Mouse (Mus musculus): ENCODE results near the gene Hspa1b. TPM values are rescaled to one million over a fixed set of nuclear protein-coding genes. Genes with fewer than 3 reads are reported as not detected.
"Not testable (repeated sequence)": the region's sequence is repeated elsewhere in the genome, so short reads cannot be mapped to it uniquely, and the experiment has no call there.

Gene Hspa1b
- total and polyA plus RNA-seq, 3 experiments = 2.9 to 11.2 (median 6.3) TPM

GRCm38 (mm10) chr17:34965627-34966026, 6.6 kb upstream of the Hspa1b start:
- Histone ChIP-seq H3K4me1 (ENCODE audit: control insufficient read depth, insufficient read depth, low read length) (peaks cover 4% of the 10 kb centered on the region), H3K27ac (peak overlapping the region; percentile 54), H3K79me2 (replicated peaks; ENCODE audit: control insufficient read depth, insufficient read depth, low read length) (no peaks in the 10 kb centered on the region), H3K4me3 (no peak overlapping the region), H3K9ac (ENCODE audit: low read depth, low read length) (no peak overlapping the region), H3K36me3 (ENCODE audit: control insufficient read depth, insufficient read depth, low read length) (no peaks in the 10 kb centered on the region), H3K27me3 (ENCODE audit: control insufficient read depth, insufficient read depth, low read length) (no peaks in the 10 kb centered on the region)
- intact Hi-C loops (cut with DNase I) = no loop called here
- DNase-seq = no peak
- TF ChIP-seq EP300 (IDR thresholded peaks at IDR 0.05; ENCODE audit: insufficient read depth, low read depth, low read length) (no peak), CTCF (IDR thresholded peaks at IDR 0.05) (no peak), POLR2A (IDR thresholded peaks at IDR 0.05; ENCODE audit: insufficient read depth, low read depth, low read length) (no peak)
- WGBS = 41% methylated on average over 5 of the region's 5 CpGs

DNA sequence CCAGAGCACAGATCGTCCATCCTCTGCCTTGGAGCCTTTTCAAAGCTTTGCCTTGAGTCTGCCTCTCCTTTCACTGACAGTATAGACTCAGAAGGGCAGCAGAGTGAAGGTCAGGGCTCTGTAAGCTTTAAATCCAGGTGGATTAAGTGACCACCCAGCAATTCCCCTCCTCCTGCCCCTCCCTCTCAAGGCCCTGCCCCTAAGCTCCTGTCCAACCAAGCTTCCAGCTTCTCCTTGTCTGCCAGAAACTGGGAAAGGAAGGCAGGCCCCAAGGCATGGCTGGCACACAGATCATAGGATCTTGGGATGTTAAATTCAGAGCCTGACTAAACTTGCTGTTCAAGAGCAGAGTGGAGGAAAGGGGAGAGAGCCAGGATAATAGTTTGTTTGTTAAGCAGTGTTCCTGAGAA, 5.6 kb upstream of the Hspa1b start:
- H3K4me1 ChIP-seq (ENCODE audit: control insufficient read depth, insufficient read depth, low read length) = peaks cover 5% of the 10 kb centered on the region
- H3K27me3 ChIP-seq (ENCODE audit: control insufficient read depth, insufficient read depth, low read length) = no peaks in the 10 kb centered on the region
- TF ChIP-seq EP300 (IDR thresholded peaks at IDR 0.05; ENCODE audit: insufficient read depth, low read depth, low read length) = no peak
- no peak for TF ChIP-seq CTCF (IDR thresholded peaks at IDR 0.05)
- no peak for TF ChIP-seq POLR2A (IDR thresholded peaks at IDR 0.05; ENCODE audit: insufficient read depth, low read depth, low read length)
- H3K4me3 ChIP-seq = no peak overlapping the region
- no peaks in the 10 kb centered on the region for H3K79me2 ChIP-seq (replicated peaks; ENCODE audit: control insufficient read depth, insufficient read depth, low read length)
- DNase-seq = no peak
- H3K9ac ChIP-seq (ENCODE audit: low read depth, low read length) = no peak overlapping the region
- H3K27ac ChIP-seq = no peak overlapping the region; the same call in 1 of the 2 replicates
- H3K36me3 ChIP-seq (ENCODE audit: control insufficient read depth, insufficient read depth, low read length) = no peaks in the 10 kb centered on the region; the same call in 1 of the 2 replicates
- 57% methylated on average over 1 of the region's 1 CpGs for WGBS
- intact Hi-C loops (cut with DNase I) = no loop called here

GRCm38 (mm10) chr17:34962841-34963240, 3.8 kb upstream of the Hspa1b start:
- no peak overlapping the region for H3K4me3 ChIP-seq
- no peak overlapping the region for H3K9ac ChIP-seq (ENCODE audit: low read depth, low read length)
- 75% methylated on average over 1 of the region's 1 CpGs for WGBS
- intact Hi-C loops (cut with DNase I) = no loop called here
- no peaks in the 10 kb centered on the region for H3K27me3 ChIP-seq (ENCODE audit: control insufficient read depth, insufficient read depth, low read length)
- no peak overlapping the region; the same call in 1 of the 2 replicates for H3K27ac ChIP-seq
- H3K4me1 ChIP-seq (ENCODE audit: control insufficient read depth, insufficient read depth, low read length) = peaks cover 5% of the 10 kb centered on the region
- H3K79me2 ChIP-seq (replicated peaks; ENCODE audit: control insufficient read depth, insufficient read depth, low read length) = no peaks in the 10 kb centered on the region
- no peak for DNase-seq
- H3K36me3 ChIP-seq (ENCODE audit: control insufficient read depth, insufficient read depth, low read length) = no peaks in the 10 kb centered on the region; the same call in 1 of the 2 replicates
- TF ChIP-seq POLR2A (IDR thresholded peaks at IDR 0.05; ENCODE audit: insufficient read depth, low read depth, low read length) = no peak
- TF ChIP-seq EP300 (IDR thresholded peaks at IDR 0.05; ENCODE audit: insufficient read depth, low read depth, low read length) = no peak
- no peak for TF ChIP-seq CTCF (IDR thresholded peaks at IDR 0.05)

GRCm38 (mm10) chr17:34962125-34962524, 3.1 kb upstream of the Hspa1b start:
- peaks cover 5% of the 10 kb centered on the region for H3K4me1 ChIP-seq (ENCODE audit: control insufficient read depth, insufficient read depth, low read length)
- TF ChIP-seq EP300 (IDR thresholded peaks at IDR 0.05; ENCODE audit: insufficient read depth, low read depth, low read length) = no peak
- no peak for TF ChIP-seq CTCF (IDR thresholded peaks at IDR 0.05)
- no peak for TF ChIP-seq POLR2A (IDR thresholded peaks at IDR 0.05; ENCODE audit: insufficient read depth, low read depth, low read length)
- peak overlapping the region; percentile 45 for H3K27ac ChIP-seq
- no peaks in the 10 kb centered on the region; the same call in 1 of the 2 replicates for H3K36me3 ChIP-seq (ENCODE audit: control insufficient read depth, insufficient read depth, low read length)
- no peaks in the 10 kb centered on the region for H3K79me2 ChIP-seq (replicated peaks; ENCODE audit: control insufficient read depth, insufficient read depth, low read length)
- H3K27me3 ChIP-seq (ENCODE audit: control insufficient read depth, insufficient read depth, low read length) = no peaks in the 10 kb centered on the region
- peak in 1 of 2 experiments; percentile 25 for DNase-seq
- H3K4me3 ChIP-seq = no peak overlapping the region
- intact Hi-C loops (cut with DNase I) = no loop called here
- no peak overlapping the region for H3K9ac ChIP-seq (ENCODE audit: low read depth, low read length)
- 13% methylated on average over 3 of the region's 3 CpGs for WGBS

- TF ChIP-seq POLR2A (IDR thresholded peaks at IDR 0.05; ENCODE audit: insufficient read depth, low read depth, low read length) (no peak), EP300 (IDR thresholded peaks at IDR 0.05; ENCODE audit: insufficient read depth, low read depth, low read length) (no peak)
- Histone ChIP-seq H3K27me3 (ENCODE audit: control insufficient read depth, insufficient read depth, low read length) (no peaks in the 10 kb centered on the region), H3K79me2 (replicated peaks; ENCODE audit: control insufficient read depth, insufficient read depth, low read length) (no peaks in the 10 kb centered on the region), H3K4me1 (ENCODE audit: control insufficient read depth, insufficient read depth, low read length) (peaks cover 5% of the 10 kb centered on the region), H3K4me3 (no peak overlapping the region), H3K27ac (peak overlapping the region; percentile 100), H3K9ac (ENCODE audit: low read depth, low read length) (no peak overlapping the region), H3K36me3 (ENCODE audit: control insufficient read depth, insufficient read depth, low read length) (no peaks in the 10 kb centered on the region; the same call in 1 of the 2 replicates)
- DNase-seq = no peak
- intact Hi-C loops (cut with DNase I) = no loop called here
Measured at GRCm38 (mm10) chr17:34960702-34961493, 1.9 kb upstream of the Hspa1b start.

GRCm38 (mm10) chr17:34959881-34960515, 960 bp upstream of the Hspa1b start:
- intact Hi-C loops (cut with DNase I) = no loop called here
- Histone ChIP-seq H3K36me3 (ENCODE audit: control insufficient read depth, insufficient read depth, low read length) (no peaks in the 10 kb centered on the region; the same call in 1 of the 2 replicates), H3K9ac (ENCODE audit: low read depth, low read length) (peak overlapping the region; percentile 97), H3K27ac (peak overlapping the region; percentile 100), H3K4me1 (ENCODE audit: control insufficient read depth, insufficient read depth, low read length) (peaks cover 1% of the 10 kb centered on the region; the same call in 1 of the 2 replicates), H3K4me3 (peak overlapping the region; percentile 80), H3K79me2 (replicated peaks; ENCODE audit: control insufficient read depth, insufficient read depth, low read length) (no peaks in the 10 kb centered on the region), H3K27me3 (ENCODE audit: control insufficient read depth, insufficient read depth, low read length) (no peaks in the 10 kb centered on the region)
- WGBS = 14% methylated on average over 12 of the region's 12 CpGs
- TF ChIP-seq CTCF (IDR thresholded peaks at IDR 0.05) = no peak
- TF ChIP-seq EP300 (IDR thresholded peaks at IDR 0.05; ENCODE audit: insufficient read depth, low read depth, low read length) = no peak
- TF ChIP-seq POLR2A (IDR thresholded peaks at IDR 0.05; ENCODE audit: insufficient read depth, low read depth, low read length) = no peak
- peak; percentile 63 for DNase-seq

DNA sequence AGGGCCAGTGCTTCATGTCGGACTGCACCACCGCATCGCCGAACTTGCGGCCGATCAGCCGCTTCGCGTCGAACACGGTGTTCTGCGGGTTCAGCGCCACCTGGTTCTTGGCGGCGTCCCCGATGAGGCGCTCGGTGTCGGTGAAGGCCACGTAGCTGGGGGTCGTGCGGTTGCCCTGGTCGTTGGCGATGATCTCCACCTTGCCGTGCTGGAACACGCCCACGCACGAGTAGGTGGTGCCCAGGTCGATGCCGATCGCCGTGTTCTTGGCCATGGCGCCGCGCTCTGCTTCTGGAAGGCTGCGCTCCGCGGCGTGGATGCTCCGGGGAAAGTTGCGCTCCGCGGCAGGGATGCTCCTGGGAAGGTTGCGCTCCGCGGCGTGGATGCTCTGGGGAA, 306 bp downstream of the Hspa1b start:
- peak in 1 of 2 experiments; percentile 51 for DNase-seq
- H3K36me3 ChIP-seq (ENCODE audit: control insufficient read depth, insufficient read depth, low read length); H3K27me3 ChIP-seq (ENCODE audit: control insufficient read depth, insufficient read depth, low read length); H3K79me2 ChIP-seq (replicated peaks; ENCODE audit: control insufficient read depth, insufficient read depth, low read length); H3K4me1 ChIP-seq (ENCODE audit: control insufficient read depth, insufficient read depth, low read length); intact Hi-C loops (cut with DNase I): not testable (repeated sequence)
- WGBS = 0% methylated on average over 23 of the region's 47 CpGs
- peak overlapping the region; percentile 77 for H3K27ac ChIP-seq
- H3K9ac ChIP-seq (ENCODE audit: low read depth, low read length) = peak overlapping the region; percentile 82
- peak overlapping the region; percentile 53 for H3K4me3 ChIP-seq

DNA sequence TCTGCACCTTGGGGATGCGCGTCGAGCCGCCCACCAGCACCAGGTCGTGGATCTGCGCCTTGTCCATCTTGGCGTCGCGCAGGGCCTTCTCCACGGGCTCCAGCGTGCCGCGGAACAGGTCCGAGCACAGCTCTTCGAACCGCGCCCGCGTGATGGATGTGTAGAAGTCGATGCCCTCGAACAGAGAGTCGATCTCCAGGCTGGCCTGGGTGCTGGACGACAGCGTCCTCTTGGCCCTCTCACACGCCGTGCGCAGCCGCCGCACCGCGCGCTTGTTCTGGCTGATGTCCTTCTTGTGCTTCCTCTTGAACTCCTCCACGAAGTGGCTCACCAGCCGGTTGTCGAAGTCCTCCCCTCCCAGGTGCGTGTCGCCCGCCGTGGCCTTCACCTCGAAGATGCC, 1.1 kb downstream of the Hspa1b start:
- intact Hi-C loops (cut with DNase I); H3K27me3 ChIP-seq (ENCODE audit: control insufficient read depth, insufficient read depth, low read length); H3K79me2 ChIP-seq (replicated peaks; ENCODE audit: control insufficient read depth, insufficient read depth, low read length); H3K4me1 ChIP-seq (ENCODE audit: control insufficient read depth, insufficient read depth, low read length); DNase-seq; H3K4me3 ChIP-seq; H3K27ac ChIP-seq; H3K9ac ChIP-seq (ENCODE audit: low read depth, low read length); H3K36me3 ChIP-seq (ENCODE audit: control insufficient read depth, insufficient read depth, low read length): not testable (repeated sequence)
- 19% methylated on average over 26 of the region's 40 CpGs for WGBS
